Mouse (Mus musculus) bone marrow macrophage, adult 2 months (primary cell): ENCODE results near the gene Txnip.

Experiments used
- CTCF ChIP-seq: IDR thresholded peaks from 2 replicates; pipeline ENCODE4 v1.5.1; 2012; ENCODE audit warnings: low read depth, mild to moderate bottlenecking, low read length, moderate library complexity
- POLR2A ChIP-seq: IDR thresholded peaks from 2 replicates; pipeline ENCODE4 v1.6.1; 2012; ENCODE audit warnings: mild to moderate bottlenecking, low read depth, low read length, borderline replicate concordance

GRCm38 (mm10) chr3:96545565-96545964, 12.2 kb upstream of the Txnip start:
- TF ChIP-seq CTCF (no peak), POLR2A (no peak)
